Mouse (Mus musculus): ENCODE results near the gene Abca2. TPM values are rescaled to one million over a fixed set of nuclear protein-coding genes. Genes with fewer than 3 reads are reported as not detected.
A peak's percentile ranks its signal among the peaks of the same experiment; 100 is the strongest.

Gene Abca2
- total RNA-seq, 2 experiments from 2014 or later = 160 to 168 TPM

DNA sequence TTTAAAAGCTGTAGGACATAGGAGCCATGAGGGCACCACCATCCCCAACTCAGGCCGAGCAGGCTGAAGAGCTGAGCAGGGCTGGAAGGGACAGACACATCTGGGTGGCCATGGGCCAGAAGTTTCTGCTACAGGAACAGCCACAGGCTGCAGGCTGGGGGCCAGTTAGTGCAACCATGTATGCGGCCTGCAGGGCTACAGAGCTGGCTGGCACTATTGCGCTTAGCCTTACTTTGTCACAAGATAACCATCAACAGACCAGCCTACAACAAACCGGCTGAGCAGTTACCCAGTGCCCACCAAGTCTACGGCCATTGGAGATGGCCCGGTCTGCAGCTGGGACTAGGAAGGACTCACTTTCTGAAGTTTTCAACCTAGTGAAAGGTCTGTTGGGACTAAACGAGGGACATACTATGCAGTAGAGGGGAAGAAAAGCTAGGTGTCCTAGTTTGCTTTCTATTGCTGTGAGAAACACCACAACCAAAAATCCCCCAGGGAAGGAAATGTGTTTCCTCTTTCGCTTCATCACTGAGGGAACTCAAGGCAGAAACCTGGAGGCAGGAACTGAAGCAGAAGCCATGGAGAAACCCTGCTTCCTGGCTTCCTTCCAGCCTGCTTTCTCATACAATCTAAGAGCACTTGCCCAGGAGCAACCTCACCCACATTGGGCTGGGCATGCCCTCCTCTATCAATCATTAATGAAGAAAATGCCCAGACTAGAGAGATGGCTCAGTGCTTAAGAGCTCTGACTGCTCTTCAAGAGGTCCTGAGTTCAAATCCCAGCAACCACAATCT lies 22.5 kb downstream of the Abca2 start:
- no peak for TF ChIP-seq CTCF (IDR thresholded peaks at IDR 0.05)
- intact Hi-C loops (cut with DNase I) = loop anchor here (2.0 kb wide), 1 partner anchor 20 kb away; no protein-coding TSS in a partner anchor

DNA sequence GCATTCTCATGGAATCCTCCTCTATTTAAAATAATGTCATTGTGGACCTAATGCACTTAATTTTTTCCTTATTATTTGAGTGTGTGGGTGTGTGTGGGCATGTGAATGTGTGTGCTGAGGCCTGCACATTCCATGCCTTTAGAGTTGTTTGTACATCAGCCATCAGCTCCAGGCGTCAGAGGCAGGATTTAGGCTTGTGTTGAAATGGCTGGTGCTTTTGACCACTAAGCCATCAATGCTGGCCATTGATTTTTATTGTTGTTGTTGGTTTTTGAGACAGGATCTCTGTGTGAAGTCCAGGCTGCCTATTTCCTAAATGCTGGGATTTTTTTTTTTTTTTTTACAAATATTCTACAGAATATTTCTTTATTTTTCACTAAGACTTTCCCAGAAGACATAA lies 24.4 kb downstream of the Abca2 start:
- DNase-seq (ENCODE audit: extremely low spot score in 1 of 2, low spot score in 2 of 2) = no peak
- no peak overlapping the region for H3K27ac ChIP-seq
- no peak for TF ChIP-seq CTCF (IDR thresholded peaks at IDR 0.05)
- intact Hi-C loops (cut with DNase I) = no loop called here
- no peak overlapping the region for H3K4me3 ChIP-seq

More for the DNA sequence above, 22.5 kb downstream of the Abca2 start:
- no peak overlapping the region for H3K27ac ChIP-seq
- no peak for DNase-seq (ENCODE audit: extremely low spot score in 1 of 2, low spot score in 2 of 2)
- no peak overlapping the region for H3K4me3 ChIP-seq

DNA sequence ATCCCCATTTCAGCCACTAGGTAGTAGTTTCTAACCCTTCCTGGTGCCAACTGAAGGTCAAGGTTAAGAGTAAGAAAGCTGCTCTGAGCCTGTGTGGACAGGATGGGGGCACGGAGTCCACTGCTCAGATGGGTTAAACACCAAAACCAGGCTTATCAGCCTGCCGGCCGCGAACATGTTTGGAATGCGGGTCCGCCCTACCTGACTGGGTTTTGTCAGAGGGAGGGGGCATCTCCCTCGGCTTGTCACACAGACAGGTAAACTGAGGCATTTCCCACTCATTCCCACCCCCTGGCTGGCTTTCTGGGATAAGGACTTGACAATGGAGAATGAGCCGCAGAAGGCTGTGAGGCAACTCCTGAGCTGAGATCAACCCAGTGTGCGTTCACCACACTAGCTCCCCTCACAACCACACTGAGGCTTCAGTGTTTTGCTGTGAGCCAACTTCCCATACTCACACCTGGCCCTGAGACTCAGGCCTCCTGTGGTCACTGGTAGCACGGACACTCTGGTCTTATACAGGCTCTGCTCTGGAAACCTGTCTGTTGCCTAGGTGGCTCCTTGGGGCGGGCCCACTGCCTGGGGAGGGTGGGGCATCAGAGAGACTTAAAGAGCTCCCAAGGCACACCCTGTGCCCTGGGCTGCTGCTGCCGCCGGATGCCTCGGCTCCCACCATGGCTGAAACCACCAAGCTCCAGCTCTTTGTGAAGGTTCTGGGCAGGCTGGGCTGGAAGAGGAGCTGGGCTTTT lies 27.9 kb downstream of the Abca2 start, which contains the start of gene Clic3:
Gene Clic3, plus strand, starts transcription at position 634 of the 749 bp plus-strand sequence.
- TF ChIP-seq CTCF (IDR thresholded peaks at IDR 0.05) = no peak
- DNase-seq (ENCODE audit: extremely low spot score in 1 of 2, low spot score in 2 of 2) = no peak
- H3K4me3 ChIP-seq = no peak within 1 kb of the TSS

DNA sequence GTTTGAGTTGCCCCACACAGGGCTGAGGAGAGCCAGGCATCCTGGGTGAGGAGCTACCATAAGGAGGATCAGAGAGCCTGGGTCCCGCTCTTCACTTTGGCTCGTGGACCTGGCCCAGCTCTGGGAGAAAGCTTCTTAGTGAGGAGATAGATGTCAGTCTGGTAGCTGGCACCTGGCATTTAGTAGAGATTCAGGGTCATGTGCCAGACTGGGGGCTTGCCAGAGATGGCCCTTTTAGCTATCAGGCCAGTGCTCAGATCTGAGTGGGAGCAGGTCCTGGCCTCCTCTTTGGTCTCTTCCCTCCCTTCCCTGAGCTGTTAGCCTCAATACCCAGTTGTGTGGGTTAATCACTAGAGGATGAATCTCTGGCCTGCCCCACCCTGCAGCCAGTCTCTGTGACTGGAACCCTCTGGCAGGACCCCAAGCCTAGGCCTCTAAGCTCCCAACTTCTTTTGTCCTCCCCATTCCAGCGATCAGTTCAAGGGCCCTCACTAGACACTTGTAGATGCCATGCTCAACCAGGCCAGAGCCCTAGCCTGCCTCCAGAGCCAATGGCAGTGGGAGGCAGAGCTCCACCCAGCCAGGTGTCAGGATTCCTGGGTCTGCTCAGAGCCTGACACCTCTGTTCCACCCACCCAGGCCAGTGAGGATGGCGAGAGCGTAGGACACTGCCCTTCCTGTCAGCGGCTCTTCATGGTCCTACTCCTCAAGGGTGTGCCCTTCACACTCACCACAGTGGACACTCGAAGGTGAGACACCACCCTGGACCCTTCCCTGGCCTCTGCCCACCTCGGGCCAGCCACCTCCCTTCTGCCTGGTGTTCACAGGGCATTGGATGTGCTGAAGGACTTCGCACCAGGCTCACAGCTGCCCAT lies 28.8 kb downstream of the Abca2 start:
- TF ChIP-seq CTCF (IDR thresholded peaks at IDR 0.05) = no peak
- H3K27ac ChIP-seq = no peak overlapping the region
- intact Hi-C loops (cut with DNase I) = no loop called here

More for the DNA sequence above, 27.9 kb downstream of the Abca2 start, which contains the start of gene Clic3:
- no peak within 1 kb of the TSS for H3K27ac ChIP-seq
- intact Hi-C loops (cut with DNase I) = no loop called here

DNA sequence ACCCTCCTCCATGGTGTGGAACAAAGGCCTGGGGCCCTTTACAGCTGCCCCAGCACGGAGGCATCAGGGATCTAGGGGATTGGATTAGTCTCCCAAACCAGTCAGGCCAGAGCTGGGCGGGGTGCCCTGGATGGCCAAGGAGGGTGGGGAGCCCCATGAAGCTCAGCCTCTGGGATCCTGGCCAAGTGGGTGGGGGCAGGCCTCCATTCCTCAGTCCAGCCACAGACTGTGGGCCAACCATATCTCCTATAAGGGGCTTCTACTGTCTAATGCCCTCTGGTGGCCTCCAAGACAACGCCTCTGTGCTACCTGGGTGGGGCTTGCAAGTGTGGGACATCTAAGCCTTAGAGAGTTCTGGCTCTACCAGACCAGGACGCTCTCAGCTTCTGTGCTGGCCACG lies 30.4 kb downstream of the Abca2 start:
- Histone ChIP-seq H3K4me3 (no peak overlapping the region), H3K27ac (no peak overlapping the region)
- TF ChIP-seq CTCF (IDR thresholded peaks at IDR 0.05) = no peak
- intact Hi-C loops (cut with DNase I) = no loop called here
- no peak for DNase-seq (ENCODE audit: extremely low spot score in 1 of 2, low spot score in 2 of 2)

More for the DNA sequence above, 28.8 kb downstream of the Abca2 start:
- DNase-seq (ENCODE audit: extremely low spot score in 1 of 2, low spot score in 2 of 2) = no peak
- no peak overlapping the region for H3K4me3 ChIP-seq

DNA sequence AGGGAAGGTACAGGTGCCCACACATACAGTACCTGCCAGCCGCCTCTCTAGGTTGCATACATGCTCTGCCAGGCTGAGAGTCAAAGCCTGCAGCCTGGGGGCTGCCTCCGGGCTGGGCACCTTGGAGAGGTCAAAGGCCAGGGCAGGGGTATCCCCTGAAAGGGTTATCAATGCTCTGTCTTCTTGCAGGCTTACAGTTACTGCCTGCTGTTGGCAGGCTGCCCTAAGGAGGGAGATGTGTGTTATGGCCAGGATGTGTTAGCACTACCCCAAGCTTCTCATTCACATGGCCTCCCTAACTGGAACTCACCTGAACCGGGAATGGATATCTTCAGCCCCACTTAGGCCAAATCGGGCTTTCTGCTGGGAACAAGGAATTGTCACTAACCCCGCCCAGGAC lies 31.6 kb downstream of the Abca2 start:
- intact Hi-C loops (cut with DNase I) = loop anchor here (2.0 kb wide), 2 partner anchors 31 to 41 kb away; partner anchors contain the start of genes Abca2, C8g and Fbxw5
- TF ChIP-seq CTCF (IDR thresholded peaks at IDR 0.05) = no peak
- H3K27ac ChIP-seq = peak overlapping the region; percentile 98
- H3K4me3 ChIP-seq = peak overlapping the region; percentile 93
- DNase-seq (ENCODE audit: extremely low spot score in 1 of 2, low spot score in 2 of 2) = peak in 1 of 2 experiments; percentile 26

DNA sequence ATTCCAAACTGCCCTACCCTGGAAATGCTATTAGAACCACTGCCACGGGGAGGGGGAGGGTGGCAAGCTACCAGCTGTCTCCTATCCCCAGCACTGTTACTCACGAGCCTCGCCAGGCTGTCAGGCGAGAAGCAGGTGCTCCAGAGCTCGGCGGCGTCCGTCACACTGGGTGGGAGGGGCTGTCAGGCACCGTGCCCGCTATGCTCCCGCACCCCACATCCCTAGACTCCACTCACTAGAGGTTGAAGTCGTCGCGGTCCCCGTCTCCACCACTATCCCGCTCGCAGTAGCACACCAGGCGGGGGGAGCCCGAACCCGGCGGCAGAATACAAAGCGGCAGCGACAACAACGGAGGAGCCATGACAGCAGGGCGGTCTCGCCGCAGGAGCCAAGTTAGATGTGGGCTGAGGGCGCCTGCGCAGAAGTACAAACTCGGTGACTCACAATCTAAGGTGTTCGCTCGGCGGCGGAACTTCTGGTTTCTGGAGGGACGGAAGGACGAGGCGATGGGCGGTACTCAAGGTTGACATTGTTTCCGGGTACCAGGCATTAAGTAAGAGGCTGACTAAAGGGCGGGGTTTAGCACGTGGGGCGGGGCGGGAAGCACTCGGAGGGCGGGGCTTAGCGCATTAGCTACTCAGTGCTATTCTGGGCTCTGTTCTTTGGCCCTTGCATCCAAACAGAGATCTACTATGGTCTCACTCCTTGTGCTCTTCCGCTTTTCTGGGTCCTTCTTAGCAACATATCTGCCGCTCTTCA lies 32.2 kb downstream of the Abca2 start, which contains the start of gene Paxx:
Gene Paxx, minus strand, starts transcription at position 544 of the 759 bp plus-strand sequence.
- Histone ChIP-seq H3K27ac (peak within 1 kb of the TSS; percentile 98), H3K4me3 (peak within 1 kb of the TSS; percentile 93)
- intact Hi-C loops (cut with DNase I) = loop anchor here (2.0 kb wide), 2 partner anchors 32 to 40 kb away; partner anchors contain the start of genes Abca2, C8g and Fbxw5
- peak; percentile 88 to 91 for DNase-seq (ENCODE audit: extremely low spot score in 1 of 2, low spot score in 2 of 2)
- TF ChIP-seq CTCF (IDR thresholded peaks at IDR 0.05) = no peak

DNA sequence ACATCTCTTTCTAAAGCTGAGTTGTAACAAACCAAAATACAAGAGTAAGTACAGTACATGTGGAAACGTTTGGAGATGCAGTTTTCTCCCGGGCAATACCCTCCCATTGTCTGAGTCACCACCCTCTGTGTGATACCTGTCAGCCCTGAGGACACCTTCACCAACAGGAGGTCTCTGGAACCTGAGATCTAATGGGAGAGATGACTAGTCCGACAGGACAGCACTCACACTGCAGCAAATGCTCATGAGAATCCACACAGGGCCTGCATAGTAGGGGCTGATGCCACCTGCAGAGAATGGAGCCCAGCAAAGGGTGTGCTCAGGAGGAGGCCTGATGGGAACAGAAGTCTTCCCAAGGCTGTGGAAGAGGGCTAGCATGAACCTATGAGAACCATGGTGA lies 32.9 kb downstream of the Abca2 start:
- H3K4me3 ChIP-seq = peak overlapping the region; percentile 93
- intact Hi-C loops (cut with DNase I) = loop anchor here (2.0 kb wide), 2 partner anchors 33 to 39 kb away; partner anchors contain the start of genes Abca2, C8g and Fbxw5
- peak overlapping the region; percentile 88 for H3K27ac ChIP-seq
- no peak for TF ChIP-seq CTCF (IDR thresholded peaks at IDR 0.05)
- DNase-seq (ENCODE audit: extremely low spot score in 1 of 2, low spot score in 2 of 2) = no peak

DNA sequence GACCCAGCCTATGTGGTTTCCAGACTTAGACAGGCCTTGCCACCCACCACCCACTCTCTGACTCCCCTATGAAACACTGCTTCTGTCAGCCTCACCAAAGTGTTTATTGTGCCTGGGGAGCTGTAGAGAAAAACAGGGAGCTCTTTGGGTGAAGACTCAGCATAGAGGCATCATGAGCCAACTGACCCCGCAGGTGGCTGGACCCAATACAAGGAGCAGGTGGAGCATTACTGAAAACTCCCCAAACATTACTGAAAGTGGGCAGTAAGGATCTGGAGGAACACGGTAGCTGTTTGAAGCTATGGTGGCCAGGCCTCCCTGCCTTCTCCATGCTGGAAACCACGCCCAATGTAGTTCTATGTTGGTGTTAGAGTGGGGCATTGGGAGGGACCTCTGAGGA lies 35.1 kb downstream of the Abca2 start:
- TF ChIP-seq CTCF (IDR thresholded peaks at IDR 0.05) = no peak
- no peak overlapping the region for H3K27ac ChIP-seq
- intact Hi-C loops (cut with DNase I) = no loop called here
- H3K4me3 ChIP-seq = no peak overlapping the region
- DNase-seq (ENCODE audit: extremely low spot score in 1 of 2, low spot score in 2 of 2) = no peak

DNA sequence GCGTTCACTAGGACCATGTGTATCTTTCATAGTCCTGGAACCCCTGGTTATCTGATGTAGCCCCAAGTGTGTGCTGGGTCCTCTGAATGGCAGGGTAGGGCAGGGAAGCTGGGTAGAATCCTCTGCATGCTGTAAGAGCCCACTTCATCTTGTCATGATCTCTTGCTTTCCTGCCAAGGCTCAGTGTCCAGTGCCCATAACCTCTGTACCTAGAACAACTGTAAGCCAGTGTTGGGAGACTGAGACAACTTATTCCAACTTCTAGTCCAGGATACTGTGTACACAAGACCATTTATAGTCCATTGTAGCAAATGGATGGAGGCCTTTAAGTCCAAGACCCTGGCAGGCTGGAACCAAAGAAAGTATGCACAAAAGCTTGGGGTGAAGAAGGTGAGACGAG lies 36.8 kb downstream of the Abca2 start:
- DNase-seq (ENCODE audit: extremely low spot score in 1 of 2, low spot score in 2 of 2) = no peak
- TF ChIP-seq CTCF (IDR thresholded peaks at IDR 0.05) = no peak
- intact Hi-C loops (cut with DNase I) = no loop called here
- no peak overlapping the region for H3K4me3 ChIP-seq
- H3K27ac ChIP-seq = no peak overlapping the region
